Mouse (Mus musculus) G1E (cell line): ENCODE data around the gene Chil1.

Experiments used
- CTCF ChIP-seq: IDR thresholded peaks from 2 replicates; pipeline ENCODE4 v1.5.1; 2012; ENCODE audit warnings: low read depth, low read length, inconsistent platforms, mixed read lengths
- GATA1 ChIP-seq: IDR thresholded peaks from 2 replicates; pipeline ENCODE4 v1.6.1; 2012; ENCODE audit warnings: borderline replicate concordance, low read length, inconsistent platforms, mixed read lengths
- GATA2 ChIP-seq: IDR thresholded peaks from 2 replicates; pipeline ENCODE4 v1.6.1; 2012; ENCODE audit warnings: low read depth, low read length, inconsistent platforms, borderline replicate concordance
- POLR2AphosphoS5 ChIP-seq: IDR thresholded peaks from 2 replicates; pipeline ENCODE4 v1.6.1; 2012; ENCODE audit warnings: low read depth, low read length, inconsistent platforms; ENCODE audit not compliant: insufficient replicate concordance
- TAL1 ChIP-seq: conservative IDR thresholded peaks from 2 replicates; pipeline ENCODE4 v1.6.1; 2012; ENCODE audit warnings: low read depth, low read length, inconsistent platforms, mixed read lengths

DNA sequence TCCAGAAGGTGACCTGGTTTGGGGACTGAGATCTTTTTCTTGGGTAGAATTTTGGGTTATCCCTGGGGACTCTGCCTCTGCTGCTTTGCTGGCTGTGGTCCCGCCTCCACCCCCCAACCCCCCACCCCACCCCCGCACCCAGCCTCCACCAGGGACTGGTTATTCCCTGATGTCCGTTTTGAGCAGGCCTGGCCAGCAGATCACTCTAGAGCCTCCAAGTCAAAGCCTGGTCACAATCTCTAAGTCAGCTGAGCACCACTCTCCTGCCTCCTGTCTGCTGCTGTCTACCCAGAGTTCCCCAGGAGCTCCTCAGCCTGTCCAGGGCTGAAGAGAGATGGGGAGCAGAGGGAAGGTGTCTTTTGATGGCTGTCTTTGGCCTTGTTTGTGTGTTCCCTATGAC lies 45.6 kb upstream of the Chil1 start:
- TF ChIP-seq CTCF, result no peak
- no peak for TF ChIP-seq GATA1
- TF ChIP-seq TAL1, result no peak
- no peak for TF ChIP-seq POLR2AphosphoS5
- no peak for TF ChIP-seq GATA2
